Mouse (Mus musculus): ENCODE measurements around the gene Cyb5d2. TPM values are rescaled to one million over a fixed set of nuclear protein-coding genes. Genes with fewer than 3 reads are reported as not detected.

Cyb5d2 gene
- total and polyA plus RNA-seq, 3 experiments = 2.4 to 3.9 (median 3.9) TPM

GRCm38 (mm10) chr11:72805232-72805631 is 9.3 kb upstream of the Cyb5d2 start:
- no peaks in the 10 kb centered on the region for H3K27me3 ChIP-seq (replicated peaks)

GRCm38 (mm10) chr11:72804586-72804985 is 8.6 kb upstream of the Cyb5d2 start:
- Histone ChIP-seq H3K4me1 (ENCODE audit: control insufficient read depth in 1 of 2, insufficient read depth in 2 of 2) (peaks cover 0 to 4% of the 10 kb centered on the region in 2 experiments; a peak in 2 of 4 replicates), H3K4me3 (replicated peaks in 1 of 3; ENCODE audit: low read depth in 2 of 3, low read length in 2 of 3, poor library complexity in 1 of 3) (no peak overlapping the region), H3K27ac (ENCODE audit: insufficient read depth, low read depth) (no peak overlapping the region), H3K9me3 (replicated peaks; ENCODE audit: low read length) (no peaks in the 10 kb centered on the region), H3K79me2 (replicated peaks; ENCODE audit: control insufficient read depth, extremely low read depth, insufficient read depth, poor library complexity, severe bottlenecking) (peaks cover 22% of the 10 kb centered on the region), H3K36me3 (replicated peaks in 1 of 2; ENCODE audit: control insufficient read depth in 1 of 2, insufficient read depth in 1 of 2, low read length in 1 of 2) (peaks cover 4 to 32% of the 10 kb centered on the region in 2 experiments), H3K4me2 (ENCODE audit: insufficient read depth, low read depth, poor library complexity, severe bottlenecking) (no peak overlapping the region), H3K27me3 (replicated peaks) (no peaks in the 10 kb centered on the region), H3K9ac (ENCODE audit: insufficient read depth, low read depth) (no peak overlapping the region)
- DNase-seq (ENCODE audit: extremely low read depth) = no peak
- dilution Hi-C loops (cut with MboI; ENCODE audit: extremely low pct_ligation_motif_present, extremely low pct_unique_long_range_greater_than_20kb, low sequenced_read_pairs) = no loop called here
- TF ChIP-seq CTCF (conservative IDR thresholded peaks at IDR 0.05 in 1 of 2, IDR thresholded peaks at IDR 0.05 in 1 of 2; ENCODE audit: low read depth in 2 of 2, low read length in 2 of 2) = no peak
- no peak for TF ChIP-seq MAX (IDR thresholded peaks at IDR 0.05; ENCODE audit: low read length)
- TF ChIP-seq EP300 (IDR thresholded peaks at IDR 0.05; ENCODE audit: low read length) = no peak
- no peak for TF ChIP-seq MYC (IDR thresholded peaks at IDR 0.05; ENCODE audit: low read depth, low read length)
- no peak for TF ChIP-seq MXI1 (IDR thresholded peaks at IDR 0.05; ENCODE audit: low read depth, low read length)
- TF ChIP-seq E2F4 (IDR thresholded peaks at IDR 0.05; ENCODE audit: insufficient replicate concordance, low read depth, low read length) = no peak
- no peak for TF ChIP-seq USF1 (IDR thresholded peaks at IDR 0.05; ENCODE audit: low read depth, low read length)
- TF ChIP-seq TBP (conservative IDR thresholded peaks at IDR 0.05; ENCODE audit: low read depth, low read length) = no peak
- no peak for TF ChIP-seq ZMIZ1 (IDR thresholded peaks at IDR 0.05; ENCODE audit: low read depth, low read length)
- TF ChIP-seq TCF12 (IDR thresholded peaks at IDR 0.05; ENCODE audit: low read depth, low read length) = no peak
- in situ Hi-C loops (cut with MboI; ENCODE audit: low pct_ligation_motif_present, low pct_unique_long_range_greater_than_20kb, low sequenced_read_pairs) = no loop called here

More at GRCm38 (mm10) chr11:72805232-72805631, 9.3 kb upstream of the Cyb5d2 start:
- H3K9ac ChIP-seq (ENCODE audit: insufficient read depth, low read depth) = no peak overlapping the region
- TF ChIP-seq NRF1 (IDR thresholded peaks at IDR 0.05; ENCODE audit: low read depth, low read length) (no peak), EP300 (IDR thresholded peaks at IDR 0.05; ENCODE audit: low read length) (no peak), SIN3A (IDR thresholded peaks at IDR 0.05; ENCODE audit: low read length) (no peak), JUND (conservative IDR thresholded peaks at IDR 0.05; ENCODE audit: low read depth, low read length) (no peak), IRF4 (IDR thresholded peaks at IDR 0.05; ENCODE audit: low read depth, low read length) (no peak), TCF12 (IDR thresholded peaks at IDR 0.05; ENCODE audit: low read depth, low read length) (no peak), NELFE (IDR thresholded peaks at IDR 0.05; ENCODE audit: low read depth, low read length) (no peak), ZC3H11A (IDR thresholded peaks at IDR 0.05; ENCODE audit: low read depth, low read length) (no peak), HCFC1 (IDR thresholded peaks at IDR 0.05; ENCODE audit: low read depth, low read length) (no peak), MYC (IDR thresholded peaks at IDR 0.05; ENCODE audit: low read depth, low read length) (no peak), ETS1 (conservative IDR thresholded peaks at IDR 0.05; ENCODE audit: low read depth, low read length) (no peak), CTCF (conservative IDR thresholded peaks at IDR 0.05 in 1 of 2, IDR thresholded peaks at IDR 0.05 in 1 of 2; ENCODE audit: low read depth in 2 of 2, low read length in 2 of 2) (no peak), ZMIZ1 (IDR thresholded peaks at IDR 0.05; ENCODE audit: low read depth, low read length) (no peak)
- DNase-seq (ENCODE audit: extremely low read depth) = no peak
- in situ Hi-C loops (cut with MboI; ENCODE audit: low pct_ligation_motif_present, low pct_unique_long_range_greater_than_20kb, low sequenced_read_pairs) (no loop called here), dilution Hi-C loops (cut with MboI; ENCODE audit: extremely low pct_ligation_motif_present, extremely low pct_unique_long_range_greater_than_20kb, low sequenced_read_pairs) (no loop called here)
- H3K27ac ChIP-seq (ENCODE audit: insufficient read depth, low read depth) = no peak overlapping the region
- H3K4me2 ChIP-seq (ENCODE audit: insufficient read depth, low read depth, poor library complexity, severe bottlenecking) = no peak overlapping the region
- peaks cover 4 to 29% of the 10 kb centered on the region in 2 experiments for H3K36me3 ChIP-seq (replicated peaks in 1 of 2; ENCODE audit: control insufficient read depth in 1 of 2, insufficient read depth in 1 of 2, low read length in 1 of 2)
- H3K4me1 ChIP-seq (ENCODE audit: control insufficient read depth in 1 of 2, insufficient read depth in 2 of 2) = peaks cover 0 to under 1% of the 10 kb centered on the region in 2 experiments; a peak in 1 of 4 replicates
- H3K4me3 ChIP-seq (replicated peaks in 1 of 3; ENCODE audit: low read depth in 2 of 3, low read length in 2 of 3, poor library complexity in 1 of 3) = no peak overlapping the region
- H3K9me3 ChIP-seq (replicated peaks; ENCODE audit: low read length) = no peaks in the 10 kb centered on the region
- H3K79me2 ChIP-seq (replicated peaks; ENCODE audit: control insufficient read depth, extremely low read depth, insufficient read depth, poor library complexity, severe bottlenecking) = peaks cover 16% of the 10 kb centered on the region
